Mouse (Mus musculus): ENCODE data around the gene Tmem131l.
"Not testable (repeated sequence)": the region's sequence is repeated elsewhere in the genome, so short reads cannot be mapped to it uniquely, and the experiment has no call there.

Gene Tmem131l

DNA sequence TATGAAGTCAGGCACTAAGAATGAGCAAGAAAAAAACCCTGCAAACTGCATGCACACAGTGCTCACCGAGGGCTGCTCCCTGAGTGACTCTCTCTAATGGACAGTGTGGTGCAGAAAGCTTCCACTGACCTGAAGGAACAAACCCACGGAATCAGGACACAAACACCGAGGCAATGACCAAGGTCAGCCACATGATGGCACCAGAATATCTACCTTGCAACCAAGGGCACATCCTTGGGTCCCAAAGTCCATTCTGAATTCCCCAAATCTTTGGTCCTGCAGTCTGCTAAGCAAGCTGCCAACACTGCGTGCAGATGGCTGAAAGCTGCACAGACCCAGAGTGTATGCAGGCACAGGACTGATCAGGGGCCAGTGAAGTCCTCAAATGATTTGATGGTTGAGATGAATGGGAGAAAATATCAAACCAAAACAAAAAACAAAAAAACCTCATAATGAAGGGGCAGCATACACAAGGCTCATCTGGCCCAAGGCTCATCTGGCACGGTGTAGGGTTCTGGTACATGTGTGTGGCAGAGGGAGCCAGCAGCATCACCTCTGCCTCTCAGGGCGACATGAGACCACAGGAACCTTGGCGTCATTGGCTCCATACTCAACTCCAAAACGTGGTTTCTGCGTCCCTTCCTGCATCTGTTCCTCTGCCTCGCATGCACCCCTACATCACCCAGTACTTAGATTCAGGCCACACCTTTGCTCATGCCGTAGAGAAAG, 124.0 kb downstream of the Tmem131l start:
- DNase-seq (ENCODE audit: low read depth, low spot score), result peak; percentile 71

DNA sequence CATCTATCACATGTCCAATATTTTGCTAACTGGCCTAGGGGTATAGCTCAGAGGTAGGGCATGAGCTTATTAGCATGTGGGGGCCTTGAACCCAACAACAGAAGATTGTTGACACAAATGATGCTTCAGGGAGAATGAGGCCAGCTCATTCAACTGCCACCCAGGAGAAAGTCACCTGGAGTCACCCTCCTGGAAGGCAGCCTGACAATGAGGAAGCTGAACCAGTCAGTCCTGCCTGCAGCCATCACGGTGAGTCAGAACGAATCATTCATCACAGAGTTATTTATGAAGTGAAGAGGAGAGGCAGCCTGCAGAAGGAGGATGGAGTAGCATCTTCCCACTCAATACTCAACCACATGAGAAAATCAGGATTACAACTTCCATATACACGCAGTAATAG, 124.9 kb downstream of the Tmem131l start:
- DNase-seq (ENCODE audit: low read depth, low spot score), result no peak

DNA sequence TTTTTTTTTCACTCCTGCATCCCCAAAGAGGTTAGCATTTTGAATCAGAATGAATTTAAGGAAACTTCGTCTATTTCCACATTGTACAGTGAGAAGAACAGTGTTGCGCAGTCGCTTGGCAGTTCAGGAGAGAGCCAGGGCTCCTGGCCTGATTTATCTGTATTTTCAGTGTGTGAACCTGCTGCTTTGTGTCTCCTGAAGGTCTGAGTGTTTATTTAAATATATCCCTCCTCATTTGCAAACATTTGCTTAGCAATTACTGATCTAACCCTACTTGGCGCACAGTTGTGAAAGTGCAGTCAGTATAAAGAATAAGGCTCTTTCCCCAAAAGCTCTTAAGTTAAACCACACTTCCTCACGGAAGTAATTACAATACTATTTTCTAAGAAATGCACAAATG, 129.3 kb downstream of the Tmem131l start:
- no peak for DNase-seq (ENCODE audit: low read depth, low spot score)

DNA sequence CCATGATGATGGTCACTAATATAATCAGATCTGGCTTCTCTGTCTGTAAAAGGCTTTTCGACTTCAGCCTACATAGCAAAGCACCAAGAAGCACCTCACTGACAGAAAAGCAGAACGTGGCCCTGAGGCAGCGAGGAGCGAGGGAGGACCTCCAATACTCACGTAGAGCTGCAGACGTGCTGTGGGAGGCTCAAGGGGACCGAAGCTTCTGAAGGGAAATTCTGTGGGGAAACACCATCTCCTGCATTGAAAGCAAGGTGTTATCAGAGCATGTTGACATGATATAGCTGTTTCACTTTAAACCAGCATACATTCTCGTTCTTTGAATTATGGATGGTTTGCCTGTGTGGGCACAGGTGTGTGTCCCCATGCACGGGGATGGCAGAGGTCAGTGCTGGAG, 133.8 kb downstream of the Tmem131l start:
- DNase-seq (ENCODE audit: low read depth, low spot score), result no peak

DNA sequence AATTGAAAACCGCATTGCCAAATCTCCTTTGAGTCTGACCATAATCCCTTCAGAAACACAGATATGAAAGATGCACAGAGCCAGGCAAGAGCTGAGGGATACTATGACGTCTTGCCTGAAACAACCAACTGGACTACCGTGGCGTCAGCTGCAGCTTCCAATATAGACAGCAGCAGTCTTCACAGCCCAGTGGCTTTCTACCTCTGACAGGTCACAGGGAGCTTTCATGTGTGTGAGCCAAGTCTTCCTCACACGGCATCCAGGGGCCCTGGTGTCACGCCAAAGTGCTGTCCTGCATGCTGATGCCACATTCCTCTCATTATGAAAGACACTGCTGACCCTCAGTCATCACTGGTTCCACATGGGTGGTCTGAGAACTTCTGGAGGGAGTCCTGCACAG, 134.8 kb downstream of the Tmem131l start:
- no peak for DNase-seq (ENCODE audit: low read depth, low spot score)

DNA sequence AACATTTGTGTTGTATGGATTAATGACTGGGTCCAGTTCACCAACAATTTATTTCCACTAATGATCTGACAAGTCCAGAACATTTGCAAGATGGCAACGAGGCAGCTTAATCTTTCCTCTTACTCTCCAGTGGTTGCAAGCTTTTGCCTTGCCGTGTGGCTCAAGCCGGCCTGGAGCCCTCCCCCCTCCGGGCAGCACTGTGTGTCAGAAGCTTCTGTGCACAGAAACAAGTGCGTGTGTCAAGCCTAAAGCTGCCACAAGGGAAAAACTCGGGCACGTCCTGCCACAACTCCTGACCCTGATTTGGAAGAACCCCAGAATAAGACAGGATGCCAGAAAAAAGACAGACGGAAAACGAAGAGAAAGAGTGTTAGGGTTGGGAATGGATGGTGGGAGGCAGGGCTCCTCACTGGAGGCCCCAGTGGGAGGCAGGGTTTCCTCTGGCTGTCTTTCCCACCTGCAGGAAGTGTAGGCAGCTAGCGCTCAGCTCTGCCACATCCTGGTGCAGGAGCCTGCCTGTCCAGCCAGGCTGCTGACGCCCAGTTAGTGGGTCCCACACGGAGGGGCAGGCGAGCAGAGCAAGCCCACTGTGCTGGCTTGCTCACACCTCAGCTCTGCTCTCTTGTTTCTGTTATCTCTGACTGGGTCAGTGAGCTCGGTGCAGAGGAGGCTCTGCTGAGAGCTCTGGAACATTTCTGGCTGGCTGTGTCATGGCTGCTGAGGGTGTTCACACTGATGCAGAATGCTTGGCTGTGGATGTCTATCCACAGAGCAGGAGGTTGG, 135.6 kb downstream of the Tmem131l start:
- DNase-seq (ENCODE audit: low read depth, low spot score), result peak; percentile 28

DNA sequence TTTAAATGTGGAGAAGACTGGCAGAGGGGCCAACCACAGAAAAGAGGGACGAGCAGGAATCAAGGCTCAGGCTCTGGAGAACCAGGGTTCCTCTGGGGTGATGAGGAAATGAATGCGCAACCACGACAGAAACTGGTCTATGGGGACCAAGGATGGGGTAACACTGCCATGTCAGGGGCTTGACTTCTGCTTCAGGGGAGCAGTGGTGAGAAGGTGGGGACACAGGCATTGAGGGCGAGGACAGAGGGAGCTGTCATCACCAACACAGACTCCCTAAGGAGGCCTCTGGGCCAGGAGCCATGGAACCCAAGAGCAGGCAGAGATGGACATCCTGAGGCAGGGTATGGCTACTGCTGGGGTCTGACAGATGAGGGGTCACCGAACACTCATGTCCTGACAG, 137.0 kb downstream of the Tmem131l start:
- DNase-seq (ENCODE audit: low read depth, low spot score), result no peak

DNA sequence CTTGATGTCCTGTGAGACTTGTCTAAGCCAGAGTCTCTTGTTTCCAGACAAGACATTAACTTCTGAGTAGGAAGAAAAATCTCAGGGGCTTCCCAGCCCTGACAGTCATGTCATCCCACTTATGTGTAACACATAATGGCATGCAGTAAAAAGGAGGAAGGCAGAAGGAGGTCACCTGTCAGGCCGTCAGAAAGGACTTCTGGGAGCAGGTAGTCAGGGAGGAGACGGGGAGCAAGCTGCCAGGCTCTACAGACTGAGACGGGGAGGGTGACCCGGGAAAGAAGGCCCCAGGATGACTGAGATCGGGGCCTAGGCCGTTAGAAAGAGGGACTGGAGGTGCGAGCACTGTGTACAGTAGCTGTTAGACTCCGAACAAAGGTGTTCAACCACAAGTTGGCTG, 137.5 kb downstream of the Tmem131l start:
- DNase-seq (ENCODE audit: low read depth, low spot score), result no peak

DNA sequence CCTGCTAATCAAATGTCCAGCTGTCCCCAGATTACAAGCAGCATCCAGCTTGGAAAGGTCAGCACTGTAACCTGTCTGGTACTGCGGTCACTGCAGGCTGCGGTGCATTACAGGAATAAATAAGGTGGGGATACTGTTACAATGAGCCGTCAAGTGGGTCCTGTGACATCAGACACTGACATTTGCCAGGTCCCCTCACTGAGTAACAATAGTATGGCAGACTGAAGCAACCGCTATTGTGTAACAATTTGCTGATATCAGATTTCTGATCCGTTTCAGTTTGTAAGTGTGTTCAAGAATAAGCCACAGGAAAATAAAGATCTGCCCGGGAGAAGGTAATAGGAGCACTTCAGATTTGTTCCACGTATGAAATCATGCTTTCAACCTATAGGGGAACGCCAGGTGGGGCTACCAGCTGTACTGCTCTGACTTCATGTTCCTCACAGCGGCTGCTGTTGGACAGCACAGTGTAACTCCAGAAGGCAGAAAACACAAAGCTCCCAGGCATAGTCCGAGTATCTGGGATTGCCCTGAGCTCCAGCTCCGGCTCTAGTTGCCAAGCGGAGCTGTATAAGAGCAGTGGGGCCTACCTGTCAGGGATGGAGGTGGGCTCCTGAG, 139.1 kb downstream of the Tmem131l start:
- DNase-seq (ENCODE audit: low read depth, low spot score), result no peak

DNA sequence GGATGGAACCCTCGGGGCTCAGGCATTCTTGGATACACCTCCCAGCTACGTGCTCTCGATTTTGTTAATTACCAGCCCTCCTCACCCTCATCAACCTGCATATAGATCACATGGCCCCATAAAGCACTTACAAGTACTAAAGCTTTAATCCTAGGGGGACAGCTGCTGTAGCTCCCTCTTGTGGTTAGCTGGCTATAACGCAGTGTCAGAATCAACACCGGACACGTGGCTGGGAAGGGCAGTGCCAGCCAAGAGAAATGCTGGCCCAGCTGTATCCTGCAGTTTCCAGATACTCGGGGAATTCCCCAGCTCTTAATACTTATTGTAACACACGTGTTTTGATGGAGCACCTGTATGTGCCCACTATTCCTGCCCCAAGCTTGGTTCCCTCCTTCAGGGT, 140.4 kb downstream of the Tmem131l start:
- DNase-seq (ENCODE audit: low read depth, low spot score), result peak; percentile 79

DNA sequence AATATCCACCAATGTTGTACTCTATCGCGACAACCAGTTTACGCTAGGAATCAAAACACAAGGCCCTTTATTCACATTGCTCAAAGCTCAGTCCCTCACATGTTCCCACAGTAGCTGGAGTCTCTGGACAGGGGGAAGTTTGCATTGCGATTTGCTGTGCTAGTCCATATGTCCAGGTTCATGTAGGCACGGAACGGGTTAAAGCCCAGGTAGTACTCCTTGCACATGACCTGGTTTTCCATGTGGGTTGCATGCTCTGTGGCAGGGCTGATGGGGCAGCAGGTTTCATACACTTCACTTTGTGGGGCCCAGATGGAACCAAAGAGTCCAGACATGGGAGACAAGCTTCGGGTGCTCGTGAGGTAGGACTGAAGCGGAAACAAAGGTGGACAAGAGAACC, 141.7 kb downstream of the Tmem131l start:
- DNase-seq (ENCODE audit: low read depth, low spot score), result no peak

DNA sequence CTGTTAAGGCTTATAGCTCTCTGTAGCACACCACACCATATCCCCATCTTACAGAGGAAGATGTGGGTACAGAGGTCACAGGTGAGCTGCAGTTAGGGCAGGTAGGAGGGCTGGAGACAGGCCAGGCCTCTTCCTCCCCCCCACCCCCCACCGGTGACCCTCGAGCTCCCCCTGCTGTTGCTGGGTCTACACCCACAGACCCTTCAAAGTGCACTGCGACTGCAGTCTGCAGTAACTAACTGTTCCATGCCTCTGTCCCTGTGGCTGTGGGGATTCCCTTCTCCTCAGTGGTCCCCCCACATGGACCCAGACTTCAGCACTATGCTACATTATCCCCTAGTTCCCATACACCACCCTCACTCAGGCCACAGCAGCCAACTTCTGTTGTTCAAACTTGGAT, 144.2 kb downstream of the Tmem131l start:
- peak; percentile 50 for DNase-seq (ENCODE audit: low read depth, low spot score)

DNA sequence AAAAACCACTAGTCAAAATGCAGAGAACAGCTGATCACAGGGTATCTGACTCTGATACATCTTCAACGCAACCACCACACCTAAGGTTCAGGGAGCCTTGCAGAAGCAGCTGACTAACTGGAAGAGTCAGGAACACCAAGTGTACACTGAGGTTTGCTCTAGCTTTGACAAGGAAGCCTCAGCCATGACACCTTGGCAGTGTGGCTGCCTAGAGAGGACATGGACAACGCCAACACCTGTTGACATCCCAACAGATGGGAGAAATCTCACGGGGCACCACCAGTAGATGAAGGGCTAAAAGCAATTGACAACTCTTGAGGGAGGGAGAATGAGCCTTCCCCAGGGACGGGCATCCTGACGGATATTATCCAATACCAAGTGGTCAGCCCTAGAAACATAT, 144.9 kb downstream of the Tmem131l start:
- DNase-seq (ENCODE audit: low read depth, low spot score), result no peak

DNA sequence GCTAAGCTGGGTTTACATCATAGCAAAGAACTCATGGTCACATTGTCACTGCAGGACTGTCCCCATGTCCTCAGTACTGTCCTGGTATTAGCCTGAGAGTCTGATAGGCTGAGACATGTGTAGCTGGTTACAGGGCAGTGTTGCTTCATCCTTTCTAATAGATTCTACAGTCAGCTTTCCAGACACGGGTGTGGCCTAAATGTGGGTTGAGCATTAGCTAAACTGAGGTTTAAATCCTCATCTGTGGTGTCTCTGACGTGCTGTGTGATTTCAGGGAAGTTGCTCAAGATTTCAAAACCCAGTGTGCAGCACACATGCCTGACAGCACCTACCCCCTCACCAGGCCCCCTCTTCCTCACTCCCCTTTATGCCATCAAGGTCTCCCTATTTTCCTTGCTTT, 154.8 kb downstream of the Tmem131l start:
- no peak for DNase-seq (ENCODE audit: low read depth, low spot score)

DNA sequence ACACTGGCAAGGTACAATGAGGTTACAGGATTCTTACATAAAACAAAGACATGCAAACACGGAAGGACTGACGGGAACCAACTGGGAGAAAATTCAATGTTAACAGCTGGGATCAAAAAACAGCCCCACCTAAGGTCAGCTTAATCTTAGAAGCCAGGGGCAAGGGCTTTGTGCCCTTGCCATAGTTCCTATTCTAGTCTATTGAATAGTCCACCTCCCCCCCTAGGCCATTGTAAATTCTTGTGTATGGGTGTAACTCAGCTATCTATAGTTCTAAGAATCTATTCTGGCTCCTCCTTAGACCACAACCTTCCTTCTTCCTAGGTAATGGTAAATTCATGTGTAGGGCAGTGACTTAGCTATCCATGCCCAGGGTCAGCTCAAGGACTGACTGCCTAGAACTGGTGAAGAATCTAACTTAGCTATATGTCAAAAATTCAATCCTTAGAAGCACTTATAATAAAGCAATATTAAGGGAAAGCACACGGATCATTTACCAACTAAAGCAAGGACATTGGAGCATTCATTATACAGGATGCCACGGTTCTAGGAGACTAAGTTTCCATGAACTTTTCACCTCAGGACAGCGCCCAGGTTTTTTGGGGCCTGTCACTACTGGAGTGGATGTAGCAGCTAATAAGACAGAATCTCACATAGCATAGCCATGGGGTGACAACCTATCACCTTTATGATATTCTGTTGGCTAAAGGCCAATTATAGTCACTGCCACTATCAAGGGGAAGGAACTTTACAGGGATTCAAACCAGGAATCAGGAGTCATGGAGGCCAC, 160.5 kb downstream of the Tmem131l start:
- DNase-seq (ENCODE audit: low read depth, low spot score), result peak; percentile 94

DNA sequence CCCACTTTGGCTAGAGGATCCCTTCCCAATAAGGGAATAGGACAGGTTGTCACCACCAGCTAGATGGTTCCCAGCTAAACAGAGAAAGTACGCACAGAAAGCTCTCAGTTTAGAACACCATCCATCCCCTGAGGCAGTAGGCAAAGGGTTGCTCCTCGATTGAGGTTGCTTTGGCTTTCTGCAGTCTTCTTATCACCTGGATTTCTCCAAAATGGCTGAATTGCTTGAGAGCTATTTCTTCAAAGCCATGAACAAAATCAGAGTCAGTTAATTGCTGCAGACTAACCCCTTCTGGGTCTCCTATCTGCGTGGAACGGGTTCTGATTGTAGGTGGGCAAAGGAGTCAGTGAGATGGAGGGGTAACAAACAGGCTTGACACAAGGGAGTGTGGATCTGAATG, 161.2 kb downstream of the Tmem131l start:
- DNase-seq (ENCODE audit: low read depth, low spot score), result peak; percentile 71

DNA sequence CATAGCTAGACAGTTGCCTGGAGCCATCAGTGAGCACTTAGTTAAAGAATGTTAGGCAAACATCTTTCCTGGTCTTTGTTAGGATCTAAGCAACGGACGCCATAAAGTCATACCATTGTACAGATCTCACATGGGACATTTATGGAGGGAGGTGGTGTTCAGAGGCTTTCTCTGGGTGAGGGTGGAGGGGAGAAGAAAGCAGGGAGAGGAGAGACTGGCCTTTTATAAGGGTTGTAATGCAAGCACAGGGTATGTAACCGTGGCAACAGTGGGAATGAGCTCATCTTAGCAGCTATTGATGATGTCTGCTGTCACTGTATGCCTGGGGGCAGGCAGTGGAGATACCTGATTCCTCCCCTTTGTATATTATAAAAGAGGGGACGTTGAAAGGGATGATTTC, 163.7 kb downstream of the Tmem131l start:
- peak; percentile 67 for DNase-seq (ENCODE audit: low read depth, low spot score)

DNA sequence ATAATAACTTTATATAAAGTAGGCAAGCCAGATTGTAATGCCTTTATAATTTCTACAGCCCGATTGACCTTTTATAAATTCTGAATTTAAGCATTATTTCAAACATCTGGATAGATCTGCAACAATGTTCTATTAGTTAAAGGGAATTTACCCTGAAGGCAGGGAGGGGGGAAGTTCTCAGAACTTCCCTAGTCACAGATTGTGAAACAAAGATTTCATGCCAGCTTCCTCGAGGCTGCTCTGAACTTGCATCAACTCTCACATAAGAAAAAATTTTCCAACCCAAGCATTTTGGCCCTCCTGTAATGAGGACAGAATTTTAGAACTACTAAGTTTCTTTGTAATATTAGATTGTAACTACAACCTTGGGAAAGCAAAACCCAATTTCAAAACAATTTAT, 164.9 kb downstream of the Tmem131l start:
- DNase-seq (ENCODE audit: low read depth, low spot score), result not testable (repeated sequence)

DNA sequence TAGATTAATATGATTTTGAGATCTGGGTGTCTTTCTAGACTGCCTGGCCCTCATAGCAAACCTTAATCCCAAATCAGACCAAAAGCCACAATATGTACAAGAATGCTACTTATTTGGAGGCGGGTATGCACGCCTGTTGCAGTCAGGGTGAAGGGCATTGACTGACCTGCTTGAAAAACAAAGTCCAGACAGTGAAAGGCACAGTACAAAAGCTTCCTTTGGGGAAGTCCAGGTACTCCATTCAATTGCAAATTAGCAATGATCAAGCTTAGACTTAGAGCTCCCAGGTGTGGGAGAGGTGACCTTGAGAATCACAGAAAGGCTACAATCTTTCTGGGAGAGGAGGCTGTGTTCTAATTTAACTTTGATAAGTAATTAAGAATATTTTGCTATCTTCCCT, 167.1 kb downstream of the Tmem131l start:
- DNase-seq (ENCODE audit: low read depth, low spot score), result peak; percentile 95

DNA sequence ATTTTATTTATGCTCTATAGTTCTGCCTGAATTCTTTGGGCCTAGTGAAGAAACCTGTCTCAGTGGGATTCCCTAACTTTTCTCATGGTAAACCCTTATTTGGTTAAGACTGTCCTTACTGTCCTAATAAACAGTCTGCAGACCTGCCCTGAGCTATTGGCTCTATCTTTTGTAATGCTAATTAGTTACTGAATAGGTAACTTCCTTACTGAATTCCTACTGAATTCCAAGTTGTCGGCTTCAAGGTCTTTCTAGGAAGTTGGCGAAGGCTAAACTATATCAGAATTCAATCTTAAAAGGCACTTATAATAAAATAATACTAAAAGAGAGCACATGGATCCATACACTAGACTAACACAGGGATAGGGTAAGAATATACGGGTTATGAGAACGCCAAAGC, 168.0 kb downstream of the Tmem131l start:
- DNase-seq (ENCODE audit: low read depth, low spot score), result peak; percentile 94

DNA sequence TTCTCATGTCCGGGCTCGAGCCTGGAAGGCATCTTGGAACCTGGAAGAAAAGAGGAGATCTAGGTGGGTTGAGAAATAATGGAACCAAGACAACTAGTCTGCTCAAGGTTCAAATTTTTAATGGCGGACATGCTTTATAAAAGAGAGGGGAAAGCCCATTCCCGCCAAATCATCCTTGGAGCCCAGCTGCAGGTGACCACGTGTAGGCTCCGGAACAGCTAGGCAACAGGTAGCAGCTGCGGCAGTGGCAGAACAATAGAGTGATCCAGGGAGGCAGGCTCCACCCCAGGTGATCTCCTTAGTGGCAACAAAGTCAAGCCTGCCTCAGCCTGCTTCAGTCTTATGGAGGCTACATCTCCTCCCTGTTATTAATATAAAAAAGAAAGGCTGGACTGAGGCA, 168.4 kb downstream of the Tmem131l start:
- not testable (repeated sequence) for DNase-seq (ENCODE audit: low read depth, low spot score)

DNA sequence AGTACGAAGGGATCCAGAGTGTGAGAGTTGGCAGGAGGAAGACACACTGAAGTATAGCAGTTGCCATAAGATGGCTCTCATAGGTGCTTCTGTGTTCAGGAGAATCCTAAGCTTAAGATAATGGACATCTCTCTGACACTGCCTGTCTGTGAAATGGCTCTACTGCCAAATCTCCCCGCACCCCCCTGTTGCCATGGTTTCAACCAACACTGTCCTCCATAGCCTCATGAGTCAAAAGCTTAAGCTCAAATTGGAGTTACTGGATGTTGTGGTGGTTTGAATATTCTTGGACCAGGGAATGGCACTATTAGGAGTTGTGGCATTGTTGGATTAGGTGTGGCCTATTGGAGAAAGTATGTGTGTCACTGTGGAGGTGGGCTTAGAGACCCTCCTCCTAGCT, 170.2 kb downstream of the Tmem131l start:
- peak; percentile 80 for DNase-seq (ENCODE audit: low read depth, low spot score)

Data from R1 (cell line).